8 mouse cellular contexts compared by ENCODE assay signal in genomic region chr5:28037172-28037591, GRCm38 (mm10). TPM values are rescaled to one million over a fixed set of nuclear protein-coding genes. Genes with fewer than 3 reads are reported as not detected.
DNase-seq lines count a peak whose midpoint lies in the region; ATAC-seq and TF ChIP-seq lines count a peak whose summit lies in the region.
"Had no signal": no experiment of that assay in that cellular context is flagged by ENCODE, and none has a peak within 500 bp of the region (broad histone marks: within the 10 kb centered on the region; RNA-seq: fewer than 3 reads in every experiment).

No protein-coding gene starts in this region.

- 6% methylated on average over 3 of the region's 3 CpGs for WGBS in embryonic facial prominence, embryonic 12.5 days
- 3% methylated on average over 3 of the region's 3 CpGs for WGBS in lung, embryonic 16.5 days
- WGBS in forebrain, postnatal 0 days = 32% methylated on average over 3 of the region's 3 CpGs

- H3K4me1 ChIP-seq in embryonic facial prominence, embryonic 12.5 days = peaks cover 16% of the 10 kb centered on the region
- H3K4me1 ChIP-seq in lung, embryonic 16.5 days (replicated peaks; ENCODE audit: control insufficient read depth, insufficient read depth, low read length) = peaks cover 19% of the 10 kb centered on the region
- no peaks in the 10 kb centered on the region for H3K4me1 ChIP-seq in forebrain, postnatal 0 days (ENCODE audit: insufficient read depth)

- H3K9ac ChIP-seq in embryonic facial prominence, embryonic 12.5 days = no peak overlapping the region
- H3K9ac ChIP-seq in lung, embryonic 16.5 days (ENCODE audit: low read length) = no peak overlapping the region
- no peak overlapping the region for H3K9ac ChIP-seq in forebrain, postnatal 0 days

- no peak overlapping the region for H3K4me3 ChIP-seq in embryonic facial prominence, embryonic 12.5 days
- no peak overlapping the region for H3K4me3 ChIP-seq in lung, embryonic 16.5 days (ENCODE audit: low read length)
- no peak overlapping the region for H3K4me3 ChIP-seq in forebrain, postnatal 0 days (ENCODE audit: low read depth, low read length)
- H3K4me3 ChIP-seq: erythroblast, embryonic 14.5 days had no signal

- no peak for TF ChIP-seq CTCF in forebrain, postnatal 0 days (IDR thresholded peaks at IDR 0.05; ENCODE audit: low read depth)

- H3K9me3 ChIP-seq in embryonic facial prominence, embryonic 12.5 days = no peaks in the 10 kb centered on the region
- H3K9me3 ChIP-seq in lung, embryonic 16.5 days (ENCODE audit: control insufficient read depth, low read length) = no peaks in the 10 kb centered on the region
- no peaks in the 10 kb centered on the region for H3K9me3 ChIP-seq in forebrain, postnatal 0 days (ENCODE audit: low read length)

- H3K27me3 ChIP-seq in embryonic facial prominence, embryonic 12.5 days = no peaks in the 10 kb centered on the region
- H3K27me3 ChIP-seq in lung, embryonic 16.5 days (ENCODE audit: control insufficient read depth, insufficient read depth, low read depth, low read length) = no peaks in the 10 kb centered on the region
- no peaks in the 10 kb centered on the region for H3K27me3 ChIP-seq in forebrain, postnatal 0 days (ENCODE audit: insufficient read depth, low read length)

- H3K36me3 ChIP-seq in embryonic facial prominence, embryonic 12.5 days = no peaks in the 10 kb centered on the region
- H3K36me3 ChIP-seq in lung, embryonic 16.5 days (ENCODE audit: control insufficient read depth, insufficient read depth, low read length) = no peaks in the 10 kb centered on the region
- no peaks in the 10 kb centered on the region for H3K36me3 ChIP-seq in forebrain, postnatal 0 days (ENCODE audit: insufficient read depth)

- 0 out of 2 replicates have a peak overlapping the region, but pooled peaks have one; percentile 11 for H3K27ac ChIP-seq in embryonic facial prominence, embryonic 12.5 days
- H3K27ac ChIP-seq in lung, embryonic 16.5 days (ENCODE audit: low read length) = peak overlapping the region; percentile 76
- no peak overlapping the region for H3K27ac ChIP-seq in forebrain, postnatal 0 days (ENCODE audit: low read depth, low read length)

- no peak for ATAC-seq in embryonic facial prominence, embryonic 12.5 days (ENCODE audit: insufficient number of reproducible peaks, insufficient read depth, low FRiP score, low TSS enrichment)
- ATAC-seq in lung, embryonic 16.5 days (ENCODE audit: low read depth) = peak; percentile 82
- ATAC-seq in forebrain, postnatal 0 days = no peak

- DNase-seq in adrenal gland, adult 18-20 months (ENCODE audit: low spot score in 2 of 2) = peak; percentile 27 to 48
- DNase-seq in heart, postnatal 25 days (ENCODE audit: low spot score) = peak; percentile 73
- DNase-seq in thymus, postnatal 14 days = no peak
- DNase-seq in forebrain, postnatal 0 days = no peak
- no peak for DNase-seq in left cerebral cortex, adult 11 months (ENCODE audit: low spot score)

- H3K4me2 ChIP-seq in embryonic facial prominence, embryonic 12.5 days (replicated peaks) = no peak overlapping the region
- peak overlapping the region; percentile 27; the same call in 1 of the 2 replicates for H3K4me2 ChIP-seq in lung, embryonic 16.5 days (ENCODE audit: low read depth, low read length)
- H3K4me2 ChIP-seq in forebrain, postnatal 0 days (ENCODE audit: low read depth) = no peak overlapping the region

- intact Hi-C loops in heart, postnatal 25 days (cut with DNase I) = loop anchor here (2.0 kb wide), 1 partner anchor 32 kb away; no protein-coding TSS in a partner anchor

RNA-seq across cellular contexts. Expression of gene Insig1, which starts 34.0 kb away (rescaled TPM):
- total RNA-seq in adrenal gland, adult 18-20 months (2021) = 100 to 1,000 TPM; 143 to 408 TPM
- 64.3 and 73.5 TPM in 2 replicates for polyA plus RNA-seq in embryonic facial prominence, embryonic 12.5 days (2016; fragmentation: Nextera tagmentation; extraction: Ambion mirVana)
- 10 to 100 TPM; 13.8 to 15.0 TPM for total RNA-seq in heart, postnatal 25 days (2021)
- polyA plus RNA-seq in lung, embryonic 16.5 days (2015; fragmentation: Nextera tagmentation; extraction: Ambion mirVana) = 51.6 and 57.3 TPM in 2 replicates
- total RNA-seq in forebrain, postnatal 0 days (2014; rRNA removed) = 127 and 140 TPM in 2 replicates
- 100 and 101 TPM in 2 replicates for polyA plus RNA-seq in forebrain, postnatal 0 days (2015; fragmentation: Nextera tagmentation; extraction: Ambion mirVana)

Comparison
In these comparisons a context has a peak if more than half of its experiments do, and no peak if none do; other contexts are left out.
1. DNase-seq: peak in adrenal gland, adult 18-20 months (2 of 2) and heart, postnatal 25 days (single experiment); none in thymus, postnatal 14 days (single experiment), forebrain, postnatal 0 days (single experiment) and left cerebral cortex, adult 11 months (single experiment).